Comparison of ENCODE assay signal across 8 mouse cellular contexts in the genomic region with DNA sequence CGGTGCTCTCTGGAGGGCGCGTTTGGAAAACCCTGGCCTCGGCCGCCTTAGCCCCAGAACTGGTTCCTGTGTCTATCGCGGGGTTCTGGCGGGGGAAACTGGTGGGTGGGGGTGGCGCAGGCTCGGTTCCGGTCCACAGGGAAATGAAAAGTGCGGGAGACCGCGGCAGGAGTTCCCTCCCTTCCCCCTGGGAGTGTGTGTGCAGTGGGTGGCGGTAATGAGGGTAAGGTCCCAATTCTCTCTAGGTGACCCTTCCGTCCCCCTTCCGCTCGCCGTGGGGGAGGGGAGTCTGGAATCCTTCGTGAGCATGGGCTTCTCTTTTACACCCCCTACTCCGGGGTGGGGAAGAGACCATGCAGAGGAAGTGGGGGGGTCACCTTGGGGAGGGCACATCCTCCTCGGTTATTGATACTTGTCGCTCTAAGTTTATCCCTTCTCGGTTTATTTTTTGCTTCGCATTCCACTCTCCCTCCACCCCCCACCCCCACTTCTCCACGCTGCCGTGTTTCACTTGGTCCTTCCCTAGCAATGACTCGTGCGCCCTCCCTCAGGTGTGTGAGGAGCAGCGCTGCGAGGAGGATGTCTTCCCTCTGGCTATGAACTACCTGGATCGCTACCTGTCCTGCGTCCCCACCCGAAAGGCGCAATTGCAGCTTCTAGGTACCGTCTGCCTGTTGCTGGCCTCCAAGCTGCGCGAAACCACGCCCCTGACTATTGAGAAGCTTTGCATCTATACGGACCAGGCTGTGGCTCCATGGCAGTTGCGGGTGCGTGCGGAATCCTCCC. TPM values are rescaled to one million over a fixed set of nuclear protein-coding genes. Genes with fewer than 3 reads are reported as not detected.
A peak's percentile ranks its signal among the peaks of the same experiment; 100 is the strongest.
DNase-seq lines count a peak whose midpoint lies in the region; ATAC-seq lines count a peak whose summit lies in the region.

No protein-coding gene starts in this region.

- H3K27ac ChIP-seq in heart, embryonic 14.5 days (replicated peaks in 1 of 2; ENCODE audit: control insufficient read depth in 1 of 2, insufficient read depth in 1 of 2, low read depth in 2 of 2, low read length in 2 of 2) = peak overlapping the region; percentile 97 to 98
- H3K27ac ChIP-seq in kidney, embryonic 16.5 days (ENCODE audit: low read length) = peak overlapping the region; percentile 97
- H3K27ac ChIP-seq in stomach, embryonic 15.5 days = peak overlapping the region; percentile 98

- no peak for ATAC-seq in heart, embryonic 14.5 days (ENCODE audit: insufficient number of reproducible peaks, insufficient read depth, low FRiP score, low read depth)
- no peak for ATAC-seq in kidney, embryonic 16.5 days (ENCODE audit: low FRiP score, low TSS enrichment)
- no peak for ATAC-seq in stomach, embryonic 15.5 days (ENCODE audit: insufficient read depth, low FRiP score, low read depth)

- peak overlapping the region; percentile 97 for H3K9ac ChIP-seq in heart, embryonic 14.5 days (ENCODE audit: low read length)
- peak overlapping the region; percentile 91 for H3K9ac ChIP-seq in kidney, embryonic 16.5 days (replicated peaks; ENCODE audit: low read length)
- H3K9ac ChIP-seq in stomach, embryonic 15.5 days = peak overlapping the region; percentile 87

- no peaks in the 10 kb centered on the region for H3K9me3 ChIP-seq in heart, embryonic 14.5 days (ENCODE audit: control insufficient read depth, low read length)
- H3K9me3 ChIP-seq in kidney, embryonic 16.5 days (ENCODE audit: low read length) = no peaks in the 10 kb centered on the region
- no peaks in the 10 kb centered on the region for H3K9me3 ChIP-seq in stomach, embryonic 15.5 days

- no peaks in the 10 kb centered on the region for H3K27me3 ChIP-seq in heart, embryonic 14.5 days (ENCODE audit: control insufficient read depth, insufficient read depth, low read length)
- no peaks in the 10 kb centered on the region for H3K27me3 ChIP-seq in kidney, embryonic 16.5 days (ENCODE audit: insufficient read depth, low read length)
- no peaks in the 10 kb centered on the region for H3K27me3 ChIP-seq in stomach, embryonic 15.5 days (replicated peaks)

- DNase-seq in 3T3-L1 (ENCODE audit: low read depth, low spot score) = peak; percentile 52
- DNase-seq in CD4-positive, CD25-positive, alpha-beta regulatory T cell, adult 2 months (ENCODE audit: low read depth, low spot score) = peak; percentile 55
- DNase-seq in embryo, embryonic 10.5 days (ENCODE audit: low spot score) = peak; percentile 64
- peak; percentile 62 to 69 for DNase-seq in lung, postnatal 4 days
- no peak for DNase-seq in layer of hippocampus, adult 11-12 months (ENCODE audit: low spot score)

- peaks cover 27 to 33% of the 10 kb centered on the region in 2 experiments for H3K4me1 ChIP-seq in heart, embryonic 14.5 days (ENCODE audit: control insufficient read depth in 2 of 2, insufficient read depth in 2 of 2, low read length in 2 of 2)
- H3K4me1 ChIP-seq in kidney, embryonic 16.5 days (ENCODE audit: insufficient read depth, low read length) = peaks cover 46% of the 10 kb centered on the region
- peaks cover 41% of the 10 kb centered on the region for H3K4me1 ChIP-seq in stomach, embryonic 15.5 days

- peak overlapping the region; percentile 88 for H3K4me2 ChIP-seq in heart, embryonic 14.5 days (ENCODE audit: low read length)
- peak overlapping the region; percentile 89 for H3K4me2 ChIP-seq in kidney, embryonic 16.5 days (replicated peaks; ENCODE audit: low read depth, low read length)
- H3K4me2 ChIP-seq in stomach, embryonic 15.5 days = peak overlapping the region; percentile 78

- peak overlapping the region; percentile 81 to 99 for H3K4me3 ChIP-seq in heart, embryonic 14.5 days (ENCODE audit: control insufficient read depth in 1 of 2, insufficient read depth in 1 of 2, low read depth in 1 of 2, low read length in 2 of 2)
- peak overlapping the region; percentile 95 for H3K4me3 ChIP-seq in kidney, embryonic 16.5 days (ENCODE audit: low read length)
- H3K4me3 ChIP-seq in stomach, embryonic 15.5 days (replicated peaks) = peak overlapping the region; percentile 96

- 0% methylated on average over 40 of the region's 43 CpGs for WGBS in heart, embryonic 14.5 days
- WGBS in kidney, embryonic 16.5 days = under 1% methylated on average over 42 of the region's 43 CpGs
- under 1% methylated on average over 43 of the region's 43 CpGs for WGBS in stomach, embryonic 15.5 days

- H3K36me3 ChIP-seq in heart, embryonic 14.5 days (ENCODE audit: control insufficient read depth, insufficient read depth, low read length) = peaks cover 37% of the 10 kb centered on the region
- H3K36me3 ChIP-seq in kidney, embryonic 16.5 days (ENCODE audit: insufficient read depth, low read length) = peaks cover 13% of the 10 kb centered on the region
- H3K36me3 ChIP-seq in stomach, embryonic 15.5 days = peaks cover 13% of the 10 kb centered on the region; the same call in 1 of the 2 replicates

RNA-seq across cellular contexts. Expression of gene Bysl, which starts 16.9 kb away (rescaled TPM):
- polyA plus RNA-seq in heart, embryonic 14.5 days (2014; fragmentation: Nextera tagmentation; extraction: Ambion mirVana) = 18.3 and 18.7 TPM in 2 replicates
- polyA plus RNA-seq in kidney, embryonic 16.5 days (2015; fragmentation: Nextera tagmentation; extraction: Ambion mirVana) = 24.5 and 25.9 TPM in 2 replicates
- 21.2 and 21.4 TPM in 2 replicates for polyA plus RNA-seq in stomach, embryonic 15.5 days (2015; fragmentation: Nextera tagmentation; extraction: Ambion mirVana)

RNA-seq across cellular contexts. Expression of gene Med20, which starts 17.0 kb away (rescaled TPM):
- 28.6 and 30.9 TPM in 2 replicates for polyA plus RNA-seq in heart, embryonic 14.5 days (2014; fragmentation: Nextera tagmentation; extraction: Ambion mirVana)
- 47.7 and 53.9 TPM in 2 replicates for polyA plus RNA-seq in kidney, embryonic 16.5 days (2015; fragmentation: Nextera tagmentation; extraction: Ambion mirVana)
- polyA plus RNA-seq in stomach, embryonic 15.5 days (2015; fragmentation: Nextera tagmentation; extraction: Ambion mirVana) = 38.7 and 39.7 TPM in 2 replicates

RNA-seq across cellular contexts. Expression of gene Gm20517, which starts 17.0 kb away (rescaled TPM):
- polyA plus RNA-seq in heart, embryonic 14.5 days (2014; fragmentation: Nextera tagmentation; extraction: Ambion mirVana) = 1.7 and 2.2 TPM in 2 replicates
- polyA plus RNA-seq in kidney, embryonic 16.5 days (2015; fragmentation: Nextera tagmentation; extraction: Ambion mirVana) = 1.6 TPM in 2 replicates
- 1.0 and 1.5 TPM in 2 replicates for polyA plus RNA-seq in stomach, embryonic 15.5 days (2015; fragmentation: Nextera tagmentation; extraction: Ambion mirVana)

RNA-seq across cellular contexts. Expression of gene Usp49, which starts 36.1 kb away (rescaled TPM):
- polyA plus RNA-seq in heart, embryonic 14.5 days (2014; fragmentation: Nextera tagmentation; extraction: Ambion mirVana) = 3.0 and 3.2 TPM in 2 replicates
- 3.7 and 5.3 TPM in 2 replicates for polyA plus RNA-seq in kidney, embryonic 16.5 days (2015; fragmentation: Nextera tagmentation; extraction: Ambion mirVana)
- 5.3 and 6.3 TPM in 2 replicates for polyA plus RNA-seq in stomach, embryonic 15.5 days (2015; fragmentation: Nextera tagmentation; extraction: Ambion mirVana)
